Mouse (Mus musculus): Measurements from ENCODE around the gene Cdc42ep1. TPM values are rescaled to one million over a fixed set of nuclear protein-coding genes. Genes with fewer than 3 reads are reported as not detected.

Gene Cdc42ep1
- polyA plus RNA-seq (2015; fragmentation: Nextera tagmentation; extraction: Ambion mirVana): 12.1 and 13.1 TPM in 2 replicates

DNA sequence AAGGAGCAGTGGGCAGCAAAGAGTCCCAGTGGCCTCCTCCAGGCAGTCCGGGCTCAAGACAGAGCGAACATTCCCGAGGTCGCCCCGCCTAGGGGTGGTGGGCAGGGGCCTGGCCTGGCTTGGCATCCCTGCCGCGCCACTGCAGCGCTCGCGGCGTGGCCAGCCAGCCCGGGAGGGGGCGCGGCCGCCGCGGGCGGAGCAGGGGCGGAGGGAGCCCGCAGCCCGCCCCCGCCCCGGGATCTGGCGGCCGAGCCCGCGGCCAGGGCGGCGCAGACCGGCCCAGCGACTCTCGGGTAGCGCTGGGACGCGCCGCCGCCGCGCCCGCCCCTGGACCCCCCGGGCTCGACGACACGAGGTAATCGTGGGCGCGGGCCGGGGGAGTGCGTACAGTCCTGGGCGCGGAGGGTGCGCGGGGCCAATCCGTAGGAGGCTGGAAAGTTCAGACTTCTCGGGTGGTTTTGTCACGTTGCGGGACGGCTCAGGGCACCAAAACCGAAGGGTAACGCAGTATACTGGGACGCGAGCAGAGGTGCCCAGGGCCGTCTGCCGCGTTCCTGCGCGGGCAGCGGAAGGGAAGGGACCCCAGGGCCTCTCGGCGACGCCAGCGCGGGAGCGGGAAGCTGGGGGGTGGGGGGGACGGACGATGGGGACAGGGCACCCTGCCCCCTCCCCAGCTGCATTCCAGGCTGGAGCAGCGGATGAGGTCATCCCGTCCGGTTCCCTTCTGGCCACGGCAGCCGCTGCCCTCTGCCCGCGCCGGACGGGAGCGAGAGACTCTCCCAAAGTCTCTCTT, at the start of gene Cdc42ep1:
Gene Cdc42ep1 (plus strand): TSS at position 254 of the 793 bp plus-strand sequence.
- Histone ChIP-seq H3K4me3 (ENCODE audit: low read depth, low read length) (peak within 1 kb of the TSS; percentile 59), H3K27me3 (ENCODE audit: control insufficient read depth, insufficient read depth, low read depth, low read length) (peaks cover 49% of the 10 kb centered on the region), H3K27ac (ENCODE audit: low read length) (peak within 1 kb of the TSS; percentile 81), H3K4me1 (ENCODE audit: control insufficient read depth, low read depth, low read length) (peaks cover 17% of the 10 kb centered on the region), H3K9ac (ENCODE audit: low read depth, low read length) (peak within 1 kb of the TSS; percentile 61), H3K9me3 (replicated peaks; ENCODE audit: control insufficient read depth, low read length) (no peaks in the 10 kb centered on the region), H3K4me2 (ENCODE audit: low read depth, low read length) (peak within 1 kb of the TSS; percentile 28), H3K36me3 (ENCODE audit: control insufficient read depth, insufficient read depth) (no peaks in the 10 kb centered on the region)
- ATAC-seq (ENCODE audit: low read depth): peak; percentile 73
- WGBS (ENCODE audit: insufficient replicate concordance): under 1% methylated on average over 86 of the region's 86 CpGs

- Histone ChIP-seq H3K36me3 (ENCODE audit: control insufficient read depth, insufficient read depth) (no peaks in the 10 kb centered on the region), H3K4me2 (ENCODE audit: low read depth, low read length) (no peak overlapping the region), H3K27ac (ENCODE audit: low read length) (no peak overlapping the region), H3K27me3 (ENCODE audit: control insufficient read depth, insufficient read depth, low read depth, low read length) (peaks cover 5% of the 10 kb centered on the region), H3K4me3 (ENCODE audit: low read depth, low read length) (no peak overlapping the region), H3K9ac (ENCODE audit: low read depth, low read length) (no peak overlapping the region), H3K4me1 (ENCODE audit: control insufficient read depth, low read depth, low read length) (no peaks in the 10 kb centered on the region), H3K9me3 (replicated peaks; ENCODE audit: control insufficient read depth, low read length) (no peaks in the 10 kb centered on the region)
- 66% methylated on average over 25 of the region's 25 CpGs for WGBS (ENCODE audit: insufficient replicate concordance)
- ATAC-seq (ENCODE audit: low read depth): no peak
These were observed 46.0 kb upstream of the Cdc42ep1 start for GRCm38 (mm10) chr15:78796196-78797059.

- no peak overlapping the region for H3K4me2 ChIP-seq (ENCODE audit: low read depth, low read length)
- H3K9me3 ChIP-seq (replicated peaks; ENCODE audit: control insufficient read depth, low read length): no peaks in the 10 kb centered on the region
- H3K4me3 ChIP-seq (ENCODE audit: low read depth, low read length): no peak overlapping the region
- WGBS (ENCODE audit: insufficient replicate concordance): 87% methylated on average over 8 of the region's 8 CpGs
- no peak overlapping the region for H3K9ac ChIP-seq (ENCODE audit: low read depth, low read length)
- no peaks in the 10 kb centered on the region for H3K36me3 ChIP-seq (ENCODE audit: control insufficient read depth, insufficient read depth)
- no peak for ATAC-seq (ENCODE audit: low read depth)
- no peak overlapping the region for H3K27ac ChIP-seq (ENCODE audit: low read length)
- H3K27me3 ChIP-seq (ENCODE audit: control insufficient read depth, insufficient read depth, low read depth, low read length): peaks cover 11% of the 10 kb centered on the region
- H3K4me1 ChIP-seq (ENCODE audit: control insufficient read depth, low read depth, low read length): no peaks in the 10 kb centered on the region
These were observed 45.4 kb upstream of the Cdc42ep1 start for GRCm38 (mm10) chr15:78797060-78797329.

DNA sequence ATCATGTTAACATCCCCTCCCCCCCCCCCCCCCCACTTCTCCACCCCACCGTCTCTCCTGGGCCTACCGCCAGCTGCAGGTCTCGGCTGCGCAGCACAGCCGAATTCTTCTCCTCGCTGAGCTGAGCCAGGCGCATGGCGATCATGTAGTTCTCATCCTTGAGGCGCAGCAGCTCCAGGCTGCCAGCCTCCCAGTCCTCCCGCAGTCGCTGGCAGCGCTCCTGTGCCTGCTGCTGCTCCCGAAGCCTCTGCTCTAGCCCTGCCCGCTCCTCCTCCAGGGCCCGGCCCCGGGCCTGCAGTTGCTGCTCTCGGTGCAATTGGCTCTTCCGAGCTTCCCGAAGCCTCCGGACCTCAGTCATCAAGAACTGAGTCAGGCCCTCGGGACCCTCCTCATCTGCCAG, 43.4 kb upstream of the Cdc42ep1 start:
- no peak for ATAC-seq (ENCODE audit: low read depth)
- Histone ChIP-seq H3K9me3 (replicated peaks; ENCODE audit: control insufficient read depth, low read length) (no peaks in the 10 kb centered on the region), H3K9ac (ENCODE audit: low read depth, low read length) (no peak overlapping the region), H3K36me3 (ENCODE audit: control insufficient read depth, insufficient read depth) (no peaks in the 10 kb centered on the region), H3K27ac (ENCODE audit: low read length) (no peak overlapping the region), H3K4me3 (ENCODE audit: low read depth, low read length) (no peak overlapping the region), H3K4me1 (ENCODE audit: control insufficient read depth, low read depth, low read length) (peaks cover 5% of the 10 kb centered on the region), H3K27me3 (ENCODE audit: control insufficient read depth, insufficient read depth, low read depth, low read length) (peaks cover 31% of the 10 kb centered on the region), H3K4me2 (ENCODE audit: low read depth, low read length) (no peak overlapping the region)
- 69% methylated on average over 21 of the region's 21 CpGs for WGBS (ENCODE audit: insufficient replicate concordance)

GRCm38 (mm10) chr15:78801571-78801970, 40.9 kb upstream of the Cdc42ep1 start:
- Histone ChIP-seq H3K9me3 (replicated peaks; ENCODE audit: control insufficient read depth, low read length) (no peaks in the 10 kb centered on the region), H3K4me2 (ENCODE audit: low read depth, low read length) (peak overlapping the region; percentile 64; the same call in 1 of the 2 replicates), H3K27me3 (ENCODE audit: control insufficient read depth, insufficient read depth, low read depth, low read length) (peaks cover 38% of the 10 kb centered on the region), H3K27ac (ENCODE audit: low read length) (no peak overlapping the region), H3K36me3 (ENCODE audit: control insufficient read depth, insufficient read depth) (no peaks in the 10 kb centered on the region), H3K4me3 (ENCODE audit: low read depth, low read length) (peak overlapping the region; percentile 65), H3K4me1 (ENCODE audit: control insufficient read depth, low read depth, low read length) (peaks cover 5% of the 10 kb centered on the region), H3K9ac (ENCODE audit: low read depth, low read length) (no peak overlapping the region; the same call in 1 of the 2 replicates)
- no peak for ATAC-seq (ENCODE audit: low read depth)
- 62% methylated on average over 9 of the region's 9 CpGs for WGBS (ENCODE audit: insufficient replicate concordance)

GRCm38 (mm10) chr15:78801971-78802741, 40.3 kb upstream of the Cdc42ep1 start:
- Histone ChIP-seq H3K36me3 (ENCODE audit: control insufficient read depth, insufficient read depth) (no peaks in the 10 kb centered on the region), H3K27me3 (ENCODE audit: control insufficient read depth, insufficient read depth, low read depth, low read length) (peaks cover 38% of the 10 kb centered on the region), H3K4me3 (ENCODE audit: low read depth, low read length) (peak overlapping the region; percentile 65), H3K4me1 (ENCODE audit: control insufficient read depth, low read depth, low read length) (peaks cover 5% of the 10 kb centered on the region), H3K9me3 (replicated peaks; ENCODE audit: control insufficient read depth, low read length) (no peaks in the 10 kb centered on the region), H3K9ac (ENCODE audit: low read depth, low read length) (peak overlapping the region; percentile 66), H3K4me2 (ENCODE audit: low read depth, low read length) (peak overlapping the region; percentile 64), H3K27ac (ENCODE audit: low read length) (peak overlapping the region; percentile 77)
- peak; percentile 19 for ATAC-seq (ENCODE audit: low read depth)
- 4% methylated on average over 65 of the region's 67 CpGs for WGBS (ENCODE audit: insufficient replicate concordance)

DNA sequence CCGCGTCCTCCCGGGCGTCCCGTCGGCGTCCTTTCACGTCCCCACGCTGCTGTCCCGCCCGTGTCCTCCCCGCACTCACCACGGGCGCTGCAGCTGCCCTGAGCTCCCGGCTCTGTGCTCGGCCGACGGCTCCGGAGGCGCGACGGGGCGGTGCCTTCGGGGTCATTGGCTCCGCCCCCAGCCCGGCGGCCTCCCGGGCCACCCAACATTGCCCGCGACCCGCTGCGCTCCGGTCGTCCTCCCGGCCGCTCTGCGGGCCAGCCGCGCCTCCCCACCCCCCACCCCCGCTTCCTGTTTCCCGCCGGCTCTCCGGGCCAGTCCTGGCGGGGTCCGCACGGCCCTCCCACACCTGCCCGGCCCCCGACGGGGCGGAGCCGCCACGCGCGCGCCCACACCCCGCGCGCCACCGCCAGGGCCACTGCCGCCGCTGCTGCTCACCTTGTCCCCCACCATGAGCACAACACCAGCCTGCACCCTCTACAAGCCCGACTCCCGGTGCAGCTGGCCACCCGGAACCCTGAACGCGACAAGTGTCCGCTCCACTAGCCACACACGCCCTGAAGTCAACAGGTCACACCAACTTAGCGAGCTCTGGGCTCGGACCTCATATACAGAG, 39.5 kb upstream of the Cdc42ep1 start, which contains the start of gene Card10:
Gene Card10 (minus strand): TSS at position 267 of the 616 bp plus-strand sequence.
- Histone ChIP-seq H3K27ac (ENCODE audit: low read length) (peak within 1 kb of the TSS; percentile 77), H3K9ac (ENCODE audit: low read depth, low read length) (peak within 1 kb of the TSS; percentile 66), H3K4me3 (ENCODE audit: low read depth, low read length) (peak within 1 kb of the TSS; percentile 65), H3K36me3 (ENCODE audit: control insufficient read depth, insufficient read depth) (no peaks in the 10 kb centered on the region), H3K4me2 (ENCODE audit: low read depth, low read length) (peak within 1 kb of the TSS; percentile 64), H3K9me3 (replicated peaks; ENCODE audit: control insufficient read depth, low read length) (no peaks in the 10 kb centered on the region), H3K4me1 (ENCODE audit: control insufficient read depth, low read depth, low read length) (peaks cover 5% of the 10 kb centered on the region), H3K27me3 (ENCODE audit: control insufficient read depth, insufficient read depth, low read depth, low read length) (peaks cover 38% of the 10 kb centered on the region)
- WGBS (ENCODE audit: insufficient replicate concordance): 2% methylated on average over 63 of the region's 70 CpGs
- ATAC-seq (ENCODE audit: low read depth): peak; percentile 75

GRCm38 (mm10) chr15:78803499-78803900, 38.9 kb upstream of the Cdc42ep1 start:
- Histone ChIP-seq H3K9me3 (replicated peaks; ENCODE audit: control insufficient read depth, low read length) (no peaks in the 10 kb centered on the region), H3K27me3 (ENCODE audit: control insufficient read depth, insufficient read depth, low read depth, low read length) (peaks cover 38% of the 10 kb centered on the region), H3K27ac (ENCODE audit: low read length) (peak overlapping the region; percentile 77), H3K4me1 (ENCODE audit: control insufficient read depth, low read depth, low read length) (peaks cover 5% of the 10 kb centered on the region), H3K36me3 (ENCODE audit: control insufficient read depth, insufficient read depth) (no peaks in the 10 kb centered on the region), H3K4me2 (ENCODE audit: low read depth, low read length) (peak overlapping the region; percentile 64), H3K4me3 (ENCODE audit: low read depth, low read length) (peak overlapping the region; percentile 65), H3K9ac (ENCODE audit: low read depth, low read length) (no peak overlapping the region)
- WGBS (ENCODE audit: insufficient replicate concordance): 8% methylated on average over 8 of the region's 8 CpGs
- ATAC-seq (ENCODE audit: low read depth): peak; percentile 22

Data from liver, embryonic 16.5 days (tissue).